Mouse (Mus musculus) left cerebral cortex, adult 8-10 months (tissue): ENCODE measurements at regions not wholly inside any gene's neighbourhood (a gene's known extent, or its start where the extent isn't known, plus 50 kb on each side); places are given as distances from the start of the nearest gene placed in this dataset.

Experiments
- DNase-seq, 2 experiments: peaks; one replicate each; pipeline ENCODE4 v3.0.0; 2022; ENCODE audit warnings: low spot score in 2 of 2

GRCm38 (mm10) chr16:77459651-77460050 lies 142.2 kb downstream of the Gm11146 start:
- DNase-seq, result no peak

DNA sequence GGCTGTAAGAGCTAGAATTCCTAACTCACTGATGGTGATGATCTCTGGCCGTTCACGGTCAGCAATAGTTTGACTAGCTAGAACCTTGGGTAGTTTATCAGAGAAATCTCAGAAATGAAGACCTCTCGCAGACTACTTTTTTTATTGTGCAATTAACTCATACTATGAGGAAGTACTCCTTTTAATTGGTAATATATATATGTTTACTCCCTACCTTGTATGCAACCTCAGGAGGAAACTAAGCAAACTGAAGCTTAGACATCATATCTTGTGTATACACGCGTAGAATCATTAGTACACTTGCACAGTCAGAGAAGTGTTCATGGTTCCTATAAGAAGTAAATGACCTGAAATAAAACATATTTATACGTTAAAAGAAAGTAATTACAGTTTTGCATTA lies 157.2 kb downstream of the Gm11146 start:
- no peak for DNase-seq

GRCm38 (mm10) chr16:77444006-77444405 lies 157.9 kb downstream of the Gm11146 start:
- DNase-seq, result peak in 1 of 2 experiments; percentile 15

- no peak for DNase-seq
Measured at GRCm38 (mm10) chr16:77443318-77443717, 158.6 kb downstream of the Gm11146 start.

- DNase-seq, result no peak
Measured at GRCm38 (mm10) chr16:77442866-77443265, 159.0 kb downstream of the Gm11146 start.

DNA sequence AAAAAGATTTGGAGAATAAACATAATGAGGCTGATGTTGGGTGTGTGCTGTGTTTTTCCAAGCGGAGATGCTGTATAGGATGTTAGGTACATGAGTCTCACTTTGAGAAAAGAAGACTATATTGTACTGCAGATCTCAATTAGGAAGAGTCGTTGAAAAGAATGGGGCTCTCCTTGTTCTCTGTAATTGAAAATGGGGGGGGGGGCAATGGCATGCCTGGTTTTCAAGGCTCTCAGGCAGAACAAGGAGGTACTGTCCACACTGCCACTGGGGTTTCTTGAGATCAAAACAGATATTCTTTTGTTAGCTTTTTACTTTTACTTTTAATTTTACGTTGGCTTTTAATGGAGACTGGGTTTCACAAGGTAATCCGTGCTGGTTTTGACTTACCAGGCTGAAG lies 170.5 kb downstream of the Gm11146 start:
- DNase-seq, result no peak

- DNase-seq, result no peak
Measured at GRCm38 (mm10) chr16:77422385-77423363, 179.2 kb downstream of the Gm11146 start.

DNA sequence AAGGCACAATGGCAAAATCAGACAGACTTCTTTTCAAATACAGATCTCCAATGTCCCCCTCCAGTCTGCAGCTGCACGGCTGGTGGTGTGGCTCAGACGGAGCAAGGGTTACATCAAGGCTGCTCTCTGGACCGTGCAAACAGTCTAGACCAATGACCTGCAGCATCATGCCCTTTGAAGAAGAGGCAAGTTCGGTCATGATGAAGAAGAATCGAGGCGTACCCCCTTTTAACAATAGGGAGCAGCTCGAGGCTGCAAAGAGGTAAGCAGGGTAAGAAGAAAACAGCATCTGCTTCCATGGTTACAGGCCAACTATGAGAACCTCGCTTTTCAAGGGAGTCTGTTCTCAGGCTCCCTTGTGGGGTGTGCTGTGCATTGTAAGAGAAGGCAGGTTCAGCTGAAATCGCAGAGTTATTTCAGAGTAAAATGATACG lies 180.3 kb downstream of the Gm11146 start:
- DNase-seq, result peak; percentile 42 to 60

GRCm38 (mm10) chr16:77421001-77421400 lies 180.9 kb downstream of the Gm11146 start:
- no peak for DNase-seq

DNA sequence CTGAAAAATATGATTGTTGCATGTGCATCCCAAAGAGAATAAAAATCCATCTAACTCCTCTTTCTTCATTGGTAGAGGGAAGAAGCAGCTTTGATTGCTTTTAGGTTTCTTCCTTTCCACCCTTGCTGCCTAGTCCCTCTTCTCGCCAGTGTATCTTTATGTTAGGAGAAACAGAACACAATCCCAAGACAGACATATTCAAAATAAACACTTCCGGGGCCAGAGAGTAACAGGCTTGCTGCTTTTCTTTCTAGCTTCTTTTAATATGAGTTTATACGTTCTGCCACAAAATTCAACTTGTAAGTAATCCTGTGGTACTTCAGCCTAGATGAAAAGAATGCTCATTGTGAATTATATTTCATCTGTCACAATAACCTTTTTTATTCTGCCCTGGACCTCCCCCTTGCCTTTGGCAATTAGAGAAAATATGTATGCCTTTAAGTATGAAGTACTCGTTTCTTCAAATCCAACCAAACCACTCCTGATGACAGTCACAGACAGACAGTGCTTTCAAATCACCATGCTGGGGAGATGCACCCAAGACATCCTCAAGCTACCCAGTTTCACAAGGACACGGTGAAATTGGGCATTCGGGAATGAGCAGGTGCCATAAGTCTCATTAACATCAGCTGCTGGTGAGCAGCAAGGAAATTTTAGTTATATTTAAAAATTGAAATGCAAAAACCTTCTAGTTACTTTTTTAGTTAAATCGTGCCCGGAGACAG lies 181.6 kb downstream of the Gm11146 start:
- no peak for DNase-seq

- DNase-seq, result no peak
Measured at GRCm38 (mm10) chr16:77419116-77419735, 182.7 kb downstream of the Gm11146 start.

DNA sequence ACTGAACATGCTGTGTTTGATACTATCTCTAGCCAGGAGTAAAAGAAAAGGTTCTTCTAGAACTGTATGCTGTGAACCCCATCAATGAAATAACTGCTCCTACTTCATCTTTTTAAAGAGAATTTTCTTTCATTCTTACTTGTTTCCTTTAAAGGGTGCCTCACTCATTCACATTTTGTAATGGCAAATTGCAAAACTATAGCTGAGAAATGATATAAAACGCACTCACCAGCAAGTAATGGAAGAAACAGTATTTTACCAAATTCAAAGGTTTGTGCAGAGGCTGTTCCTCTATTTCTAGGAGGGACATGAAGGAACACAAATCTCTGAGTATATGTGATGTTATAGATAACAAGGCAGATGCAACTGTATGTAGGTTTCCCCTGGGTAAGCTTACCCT lies 183.4 kb downstream of the Gm11146 start:
- no peak for DNase-seq

GRCm38 (mm10) chr16:77417791-77418190 lies 184.1 kb downstream of the Gm11146 start:
- peak in 1 of 2 experiments; percentile 31 for DNase-seq

GRCm38 (mm10) chr16:77414562-77414961 lies 187.3 kb downstream of the Gm11146 start:
- no peak for DNase-seq

- DNase-seq, result no peak
Measured at GRCm38 (mm10) chr16:77409168-77409567, 192.7 kb downstream of the Gm11146 start.

GRCm38 (mm10) chr16:77406999-77407398 lies 194.9 kb downstream of the Gm11146 start:
- DNase-seq, result no peak

DNA sequence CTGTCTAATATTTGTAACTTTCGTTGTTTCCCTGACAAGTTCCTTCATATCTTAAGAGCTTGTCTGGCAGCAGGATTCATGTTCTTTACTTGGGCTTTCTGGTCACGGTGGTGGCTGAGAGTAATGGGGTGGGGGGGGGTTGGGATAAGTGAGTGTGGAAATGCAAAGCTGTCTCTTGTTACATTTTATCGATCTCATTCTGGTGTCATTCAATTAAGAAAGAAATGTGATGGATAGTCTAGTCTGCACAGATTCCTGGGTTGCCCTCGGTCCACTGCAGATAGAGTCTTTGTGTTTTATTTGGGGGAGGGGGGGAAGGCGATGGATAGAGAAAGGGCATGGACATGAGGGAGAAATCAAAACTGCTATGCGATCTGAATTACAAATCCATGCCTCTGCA lies 196.0 kb downstream of the Gm11146 start:
- DNase-seq, result no peak

DNA sequence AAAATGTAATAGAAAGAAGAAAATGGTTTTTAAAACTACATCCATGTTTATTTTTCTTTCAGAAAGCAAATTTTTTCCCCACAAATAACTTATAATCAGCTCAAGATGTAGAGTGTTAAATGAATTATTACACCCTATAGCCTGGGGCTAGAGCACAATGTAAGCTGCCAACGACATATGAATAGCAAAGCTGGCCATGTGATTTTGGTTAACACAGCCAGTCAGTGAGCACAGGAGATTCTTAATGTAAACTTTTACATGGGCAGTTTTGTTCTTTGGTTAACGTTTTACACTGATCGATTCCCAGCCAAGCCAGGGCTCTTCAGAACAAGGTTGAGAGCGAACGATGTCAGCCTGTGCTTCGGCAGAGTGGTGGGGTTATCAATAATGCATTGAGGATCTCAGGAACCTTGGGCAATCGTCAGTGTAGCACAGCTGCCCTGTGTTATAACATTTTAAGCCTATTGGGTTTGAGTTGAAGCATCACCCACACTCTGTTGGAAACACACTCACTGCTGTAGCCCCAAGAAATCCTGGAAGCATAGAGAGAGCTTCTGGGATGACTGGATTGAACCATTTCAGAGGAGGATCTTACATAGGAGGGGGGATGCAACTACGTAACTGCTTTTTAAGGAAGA lies 196.6 kb downstream of the Gm11146 start:
- no peak for DNase-seq

DNA sequence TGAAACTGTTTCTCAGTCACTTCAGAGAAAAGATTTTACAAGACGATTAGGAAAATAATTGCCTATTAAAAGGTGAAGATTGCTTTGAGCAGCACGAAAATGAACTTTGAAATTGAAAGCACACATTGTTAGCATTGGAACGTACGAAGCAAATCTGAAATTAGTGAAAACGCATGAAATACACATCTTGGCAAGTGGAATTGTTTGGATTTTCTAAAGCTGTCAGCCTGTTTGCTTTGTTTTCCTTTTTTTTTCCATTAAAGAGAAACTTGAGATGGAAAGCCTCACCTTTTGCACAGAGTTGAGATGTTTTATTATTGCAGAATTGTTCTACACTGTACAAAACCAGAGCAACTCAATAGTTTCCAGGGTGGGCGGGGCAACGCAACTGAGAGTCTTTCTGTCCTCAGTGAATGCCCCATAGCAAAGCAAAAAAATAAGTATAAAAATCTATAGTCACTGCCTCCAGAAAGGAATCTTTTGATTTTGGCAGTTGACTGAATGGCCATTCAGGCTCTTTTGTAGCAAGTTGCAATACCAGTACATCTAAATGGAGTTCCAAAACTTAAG lies 199.1 kb downstream of the Gm11146 start:
- no peak for DNase-seq

DNA sequence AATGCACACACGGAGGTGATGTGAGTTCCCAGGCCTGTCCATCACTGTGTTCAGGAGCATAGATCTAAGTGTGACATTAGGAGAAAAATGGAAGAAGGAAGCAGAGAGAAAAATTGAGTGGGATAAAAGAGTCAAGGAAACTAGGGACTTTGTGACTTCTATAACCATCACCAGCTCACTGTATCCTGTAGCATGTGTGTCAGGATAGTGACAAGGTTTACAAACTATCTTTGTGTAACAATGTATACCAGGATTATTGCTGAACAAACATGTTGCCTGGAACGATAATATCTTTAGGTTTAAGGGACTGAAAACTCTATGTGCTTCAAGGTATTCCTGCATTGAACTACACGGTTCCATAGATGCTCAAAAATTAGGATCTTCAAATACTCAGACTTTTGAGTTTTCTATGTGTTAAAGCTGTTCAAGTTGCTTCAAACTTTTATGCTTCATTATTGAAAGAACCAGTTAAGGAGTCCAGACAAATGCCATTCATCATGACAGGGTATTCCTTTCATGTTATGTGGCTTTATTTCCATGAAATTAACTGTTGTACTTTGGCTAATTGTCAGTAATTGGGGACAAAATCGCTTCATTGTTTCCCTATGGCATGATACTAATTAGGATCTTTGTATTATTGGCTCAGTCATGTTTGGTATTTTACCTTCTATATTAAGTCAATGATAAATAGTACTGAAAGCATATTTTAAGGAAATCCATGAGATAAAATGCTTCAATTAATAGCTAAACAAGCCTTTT lies 200.5 kb downstream of the Gm11146 start:
- no peak for DNase-seq
